Comparison of ENCODE assay signal across 15 mouse cellular contexts in genomic region chr2:167536320-167536945, GRCm38 (mm10).
"Had no signal": no experiment of that assay in that cellular context is flagged by ENCODE, and none has a peak within 500 bp of the region (broad histone marks: within the 10 kb centered on the region; RNA-seq: fewer than 3 reads in every experiment).

No protein-coding gene starts in this region.

- H3K9me3 ChIP-seq: kidney, embryonic 15.5 days; limb, embryonic 13.5 days; midbrain, embryonic 13.5 days; neural tube, embryonic 15.5 days; stomach, embryonic 15.5 days had no signal

- H3K27ac ChIP-seq: kidney, embryonic 15.5 days; limb, embryonic 13.5 days; liver, embryonic 14.5 days; midbrain, embryonic 13.5 days; neural tube, embryonic 15.5 days; stomach, embryonic 15.5 days had no signal

- H3K9ac ChIP-seq: limb, embryonic 13.5 days; liver, embryonic 14.5 days; midbrain, embryonic 13.5 days; neural tube, embryonic 15.5 days; stomach, embryonic 15.5 days had no signal

- DNase-seq: kidney, adult 2 months; kidney, postnatal 25 days; layer of hippocampus, adult 9-11 months; layer of hippocampus, postnatal 36 days; lung, adult 18-20 months; right cerebral cortex, adult 18-20 months; right cerebral cortex, postnatal 25 days; thymus, adult 2 months had no signal

- H3K36me3 ChIP-seq: midbrain, embryonic 13.5 days; neural tube, embryonic 15.5 days; stomach, embryonic 15.5 days had no signal

- ATAC-seq: midbrain, embryonic 13.5 days had no signal

- H3K4me3 ChIP-seq: kidney, embryonic 15.5 days; limb, embryonic 13.5 days; midbrain, embryonic 13.5 days; myocyte; neural tube, embryonic 15.5 days; stomach, embryonic 15.5 days had no signal
